ENCODE assay signal across 8 mouse cellular contexts in genomic region chr5:134445895-134446294, GRCm38 (mm10). TPM values are rescaled to one million over a fixed set of nuclear protein-coding genes. Genes with fewer than 3 reads are reported as not detected.
A peak's percentile ranks its signal among the peaks of the same experiment; 100 is the strongest.
DNase-seq lines count a peak whose midpoint lies in the region; ATAC-seq lines count a peak whose summit lies in the region.
"Had no signal": no experiment of that assay in that cellular context is flagged by ENCODE, and none has a peak within 500 bp of the region (broad histone marks: within the 10 kb centered on the region; RNA-seq: fewer than 3 reads in every experiment).

No protein-coding gene starts in this region.

- H3K4me3 ChIP-seq in intestine, embryonic 16.5 days (ENCODE audit: low read length) = no peak overlapping the region

- peaks cover 29% of the 10 kb centered on the region for H3K4me1 ChIP-seq in intestine, embryonic 16.5 days (ENCODE audit: control insufficient read depth, insufficient read depth, low read length)

- peak overlapping the region; percentile 35 for H3K4me2 ChIP-seq in intestine, embryonic 16.5 days (ENCODE audit: low read depth, low read length)

- H3K36me3 ChIP-seq in intestine, embryonic 16.5 days (ENCODE audit: control insufficient read depth, insufficient read depth, low read length) = peaks cover 4% of the 10 kb centered on the region; the same call in 1 of the 2 replicates

- peak; percentile 52 for DNase-seq in heart, postnatal 4 days
- no peak for DNase-seq in heart, postnatal 25 days (ENCODE audit: low spot score)
- DNase-seq in thymus, postnatal 4 days = peak; percentile 50
- no peak for DNase-seq in thymus, adult 18-20 months
- DNase-seq in spleen, adult 18-20 months = no peak
- DNase-seq in frontal cortex, adult 2 months (ENCODE audit: extremely low spot score in 1 of 2, low spot score in 1 of 2) = no peak
- DNase-seq: cerebellum, adult 9-10 months had no signal

- intact Hi-C loops in heart, postnatal 25 days (cut with DNase I) = no loop called here

- H3K27ac ChIP-seq in intestine, embryonic 16.5 days (ENCODE audit: low read length) = peak overlapping the region; percentile 76; the same call in 1 of the 2 replicates

- 0 out of 2 replicates have a peak, but pooled peaks have one; percentile 45 for ATAC-seq in intestine, embryonic 16.5 days

- H3K9ac ChIP-seq in intestine, embryonic 16.5 days (ENCODE audit: low read depth, low read length) = no peak overlapping the region

- H3K27me3 ChIP-seq in intestine, embryonic 16.5 days (replicated peaks; ENCODE audit: control insufficient read depth, insufficient read depth, low read length) = no peaks in the 10 kb centered on the region

- H3K9me3 ChIP-seq in intestine, embryonic 16.5 days (ENCODE audit: control insufficient read depth, low read length) = peaks cover 4% of the 10 kb centered on the region; the same call in 1 of the 2 replicates

- WGBS in intestine, embryonic 16.5 days = 22% methylated on average over 10 of the region's 10 CpGs

RNA-seq across cellular contexts. Expression of gene Gtf2ird1, which starts 10.6 kb away (rescaled TPM):
- 10 to 100 TPM; 59.8 to 60.3 TPM for total RNA-seq in heart, postnatal 4 days (2021)
- 10 to 100 TPM; 18.2 to 26.3 TPM for total RNA-seq in heart, postnatal 25 days (2021)
- polyA plus RNA-seq in intestine, embryonic 16.5 days (2015; fragmentation: Nextera tagmentation; extraction: Ambion mirVana) = 66.5 and 66.6 TPM in 2 replicates
- 43.3 and 44.4 TPM in 2 replicates for polyA plus RNA-seq in frontal cortex, adult 2 months (2012; rRNA removed)

Comparison
In these comparisons a context has a peak if more than half of its experiments do, and no peak if none do; other contexts are left out.
1. DNase-seq: peak in heart, postnatal 4 days (single experiment) and thymus, postnatal 4 days (single experiment); none in heart, postnatal 25 days (single experiment), thymus, adult 18-20 months (0 of 2), spleen, adult 18-20 months (0 of 2) and frontal cortex, adult 2 months (0 of 2).